Mouse (Mus musculus) brain, embryonic 18.5 days (tissue): ENCODE data around the gene Psmc6.

Experiments used
- DNase-seq: peaks from one replicate; pipeline ENCODE4 v3.0.0-alpha.2; 2012; ENCODE audit warnings: low read depth, low spot score

Gene Psmc6

DNA sequence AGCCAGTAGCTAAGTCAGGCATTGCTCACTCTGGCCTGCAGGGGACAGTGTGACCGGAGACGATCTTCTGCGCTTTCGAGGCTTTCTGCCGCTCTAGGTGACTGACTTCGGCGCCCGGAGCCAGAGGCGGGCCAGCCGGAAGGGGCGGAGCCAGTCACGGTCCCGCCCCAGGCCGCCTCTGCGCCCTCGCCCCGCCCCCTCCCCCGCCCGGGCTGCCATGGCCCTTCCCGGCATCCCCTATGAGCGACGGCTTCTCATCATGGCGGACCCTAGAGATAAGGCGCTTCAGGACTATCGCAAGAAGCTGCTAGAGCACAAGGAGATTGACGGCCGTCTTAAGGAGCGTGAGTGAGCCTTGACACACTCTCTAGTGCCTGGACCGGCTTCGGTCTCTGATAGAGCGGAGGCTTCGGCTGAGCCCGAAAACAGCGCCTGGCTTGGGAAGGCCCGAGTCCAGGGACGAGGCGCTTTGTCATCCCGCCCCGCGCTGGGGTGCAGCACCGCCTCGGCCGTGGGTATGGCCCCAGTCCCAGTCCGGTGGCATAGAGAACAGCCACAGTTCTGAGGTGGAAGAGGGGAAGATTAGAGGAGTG is at the start of gene Psmc6:
TSS of gene Psmc6 (plus strand) at position 200 of the 593 bp plus-strand sequence.
- DNase-seq, result peak; percentile 83

DNA sequence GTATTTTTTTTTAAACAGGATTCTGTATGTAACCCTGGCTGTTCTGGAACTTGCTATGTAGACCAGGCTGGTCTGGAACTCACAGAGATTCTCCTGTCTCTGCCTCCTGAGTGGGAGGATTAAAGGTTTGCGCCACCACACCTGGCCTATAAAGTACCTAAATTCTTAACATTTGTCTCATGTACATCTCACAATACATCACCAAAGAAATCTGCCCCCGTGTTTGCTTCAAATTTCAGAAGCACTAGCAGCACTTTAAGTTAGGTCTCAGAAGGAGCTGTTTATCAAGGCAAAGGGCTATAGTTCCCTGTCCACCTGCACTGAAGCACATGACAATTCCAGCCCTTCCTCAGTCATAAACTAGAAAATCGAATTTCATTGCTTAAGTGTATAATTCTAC is 47.5 kb upstream of the Psmc6 start:
- no peak for DNase-seq

DNA sequence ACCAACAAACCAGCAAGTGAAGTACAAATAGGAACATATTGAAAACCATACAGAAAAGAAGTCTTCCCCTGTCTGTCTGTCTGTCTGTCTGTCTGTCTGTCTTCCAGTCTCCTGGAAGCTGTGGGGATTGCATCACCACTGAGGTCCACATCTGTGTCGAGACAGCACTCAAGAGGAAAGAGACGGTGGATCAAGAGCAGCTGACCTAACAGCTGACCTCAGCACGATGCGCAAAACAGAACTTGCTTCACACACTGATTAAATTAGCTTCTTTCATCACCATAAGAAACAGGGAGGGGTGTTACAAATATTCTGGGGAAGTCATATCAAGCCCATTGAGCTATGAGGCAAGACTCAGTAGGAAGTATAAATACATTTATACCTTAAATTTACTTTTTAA is 38.0 kb upstream of the Psmc6 start:
- DNase-seq, result no peak

DNA sequence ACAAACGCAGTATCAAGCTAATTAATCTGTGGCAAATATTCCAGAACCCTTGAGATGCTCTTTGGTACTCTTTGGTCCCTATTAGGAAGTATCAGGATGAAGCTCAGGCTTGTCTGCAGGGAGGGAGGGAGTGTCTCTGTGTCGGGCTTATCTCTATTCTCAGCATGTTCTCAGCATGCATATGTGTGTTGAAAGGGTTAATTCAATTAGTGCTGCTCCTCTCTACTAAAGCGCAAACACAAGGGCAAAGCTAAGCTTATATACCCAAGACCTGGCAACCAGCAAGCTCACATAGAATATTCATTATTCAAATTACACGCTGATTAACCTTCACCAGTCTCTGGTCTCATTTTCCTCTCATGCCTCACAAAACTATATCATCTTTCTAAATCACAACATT is 25.6 kb upstream of the Psmc6 start:
- DNase-seq, result no peak

DNA sequence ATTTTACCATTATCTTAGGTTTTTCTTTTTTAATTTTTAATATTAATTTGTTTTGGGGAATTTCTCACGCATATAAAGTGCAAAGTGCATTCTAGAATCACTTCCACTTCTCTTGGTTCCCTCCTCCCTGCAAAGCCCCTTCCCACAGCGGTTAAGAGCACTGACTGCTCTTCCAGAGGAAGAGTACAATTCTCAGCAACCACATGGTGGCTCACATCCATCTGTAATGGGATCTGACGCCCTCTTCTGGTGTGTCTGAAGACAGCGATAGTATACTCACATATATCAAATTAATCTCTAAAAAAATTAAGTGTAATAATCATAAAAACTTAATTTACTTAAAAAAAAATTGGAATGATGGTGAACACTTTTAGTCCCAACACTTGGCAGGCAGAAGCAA is 25.2 kb upstream of the Psmc6 start:
- DNase-seq, result no peak

DNA sequence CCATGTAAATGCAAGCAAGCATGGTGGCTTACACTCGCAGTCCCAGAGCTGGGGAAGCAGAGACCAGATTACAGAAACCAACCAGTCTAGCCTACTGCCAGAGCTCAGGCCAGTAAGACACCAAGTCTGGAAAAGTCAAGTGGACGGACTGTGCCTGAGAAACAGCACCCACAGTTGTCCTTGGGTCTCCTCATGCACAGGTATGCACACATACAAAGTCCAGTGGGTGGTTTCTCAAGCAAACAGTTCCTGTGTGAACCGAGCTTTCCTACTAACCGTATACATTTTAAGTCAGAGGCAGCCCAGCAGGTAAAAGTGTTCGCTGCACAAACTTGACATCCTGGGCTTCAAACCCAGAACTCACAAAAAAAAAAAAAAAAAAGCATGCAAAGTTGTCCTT is 23.7 kb upstream of the Psmc6 start:
- no peak for DNase-seq

DNA sequence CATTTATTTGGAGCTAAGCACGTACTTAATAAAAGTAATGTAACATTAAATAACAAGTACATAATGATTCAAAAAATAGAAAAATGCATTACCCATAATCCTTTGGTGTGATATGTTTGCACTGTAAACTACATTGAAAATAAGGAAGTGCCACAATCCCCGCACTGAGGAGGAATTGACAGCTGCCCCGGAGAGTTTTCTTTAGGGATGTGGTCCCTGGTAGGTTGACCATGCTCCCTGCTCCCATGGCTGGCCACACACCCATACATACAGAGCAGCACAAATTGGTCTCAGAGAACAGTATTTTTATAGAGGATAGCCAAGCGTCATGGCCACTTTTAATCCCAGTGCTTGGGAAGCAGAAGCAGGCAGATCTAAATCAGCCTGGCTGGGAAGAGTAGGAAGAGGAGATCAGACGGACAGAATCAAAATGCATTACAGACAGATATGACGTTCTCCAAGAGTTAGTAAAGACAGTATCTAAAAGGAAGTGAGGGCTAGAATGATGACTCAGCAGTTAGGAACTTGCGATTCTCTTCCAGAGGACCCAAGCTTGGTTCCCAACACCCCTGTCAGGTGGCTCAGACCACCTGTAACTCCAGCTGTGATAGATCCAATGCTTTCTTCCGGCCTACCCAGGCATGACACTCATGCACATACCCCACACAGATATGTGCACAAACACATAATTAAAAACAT is 21.8 kb upstream of the Psmc6 start:
- no peak for DNase-seq

DNA sequence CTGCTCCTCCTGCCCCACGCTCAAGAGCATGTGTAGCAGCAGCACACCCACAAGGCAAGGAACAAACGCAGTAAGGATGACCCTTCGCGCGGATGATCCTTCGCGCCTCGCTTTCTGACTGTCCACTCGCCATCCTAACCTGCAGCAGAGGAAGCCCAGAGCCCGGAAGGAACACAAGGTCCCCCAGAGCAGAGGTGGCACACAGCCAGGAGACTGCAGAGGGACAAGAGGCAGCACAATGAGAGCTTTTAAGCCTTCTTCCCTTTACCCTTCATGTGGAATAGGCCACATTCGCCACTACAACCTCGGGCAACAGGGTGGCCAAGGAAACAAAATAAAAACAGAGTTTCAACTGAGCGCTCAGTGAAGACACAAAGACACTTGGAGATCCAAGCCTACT is 19.9 kb upstream of the Psmc6 start:
- no peak for DNase-seq

DNA sequence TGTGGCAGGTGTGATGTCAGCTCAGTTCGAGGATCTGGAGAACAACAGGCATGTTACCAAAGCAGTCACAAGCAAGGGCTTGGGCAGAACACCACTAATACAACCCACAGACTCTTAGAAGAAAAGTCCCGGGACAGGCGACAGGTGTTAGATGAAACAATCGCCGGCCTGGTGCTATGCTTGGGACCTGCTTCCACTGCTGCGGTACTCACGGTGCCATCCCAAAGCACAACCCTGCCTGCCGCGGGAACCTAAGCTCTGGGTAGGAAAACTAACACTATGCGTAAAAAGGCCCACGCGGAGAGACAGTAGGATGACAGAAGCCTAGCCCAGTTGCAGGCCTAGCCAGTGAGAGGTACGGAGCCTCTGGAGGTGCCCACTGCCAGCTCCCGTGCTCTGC is 19.5 kb upstream of the Psmc6 start:
- DNase-seq, result no peak

DNA sequence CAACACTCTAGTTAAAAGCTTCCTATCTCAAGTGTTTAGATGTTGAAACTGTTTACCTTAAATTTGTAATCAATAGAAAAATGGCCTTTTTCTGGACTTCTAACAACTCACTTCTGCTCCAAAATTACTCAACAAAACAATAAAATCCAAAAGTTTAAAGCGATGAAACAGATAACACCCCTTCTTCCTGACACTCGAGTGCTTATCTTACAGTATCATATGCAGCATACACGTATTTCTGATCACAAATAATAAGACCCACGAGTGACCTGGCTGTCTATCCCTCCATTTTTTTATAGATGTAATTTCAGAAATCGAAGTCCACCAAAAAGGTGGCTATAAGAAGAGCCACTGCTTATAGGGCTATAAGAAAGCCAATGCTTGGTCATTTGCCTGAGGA is 12.7 kb upstream of the Psmc6 start:
- DNase-seq, result no peak

DNA sequence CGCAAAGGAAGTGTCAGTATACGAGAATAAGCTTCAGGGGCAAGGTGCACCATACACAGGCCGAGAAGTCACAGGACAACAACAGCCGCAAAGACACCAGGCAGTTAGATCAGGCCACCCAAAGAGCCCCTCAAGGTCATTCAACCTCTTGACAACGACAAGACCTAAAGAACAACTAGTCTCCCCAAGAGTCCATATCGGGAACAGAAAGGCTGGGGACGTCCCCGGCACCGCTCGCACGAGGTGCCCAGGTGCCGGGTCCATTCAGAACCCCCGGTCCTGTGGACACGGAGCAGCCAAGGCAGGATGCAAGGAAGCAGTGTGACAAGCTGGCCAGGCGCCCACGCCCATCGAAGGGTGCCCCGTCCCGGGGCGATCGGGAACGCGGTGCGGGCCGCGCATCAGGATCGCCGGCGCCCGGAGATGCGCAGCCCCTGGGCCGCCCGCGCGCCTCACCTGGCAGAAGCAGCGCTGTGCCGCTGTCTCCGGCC is 11.6 kb upstream of the Psmc6 start:
- no peak for DNase-seq

DNA sequence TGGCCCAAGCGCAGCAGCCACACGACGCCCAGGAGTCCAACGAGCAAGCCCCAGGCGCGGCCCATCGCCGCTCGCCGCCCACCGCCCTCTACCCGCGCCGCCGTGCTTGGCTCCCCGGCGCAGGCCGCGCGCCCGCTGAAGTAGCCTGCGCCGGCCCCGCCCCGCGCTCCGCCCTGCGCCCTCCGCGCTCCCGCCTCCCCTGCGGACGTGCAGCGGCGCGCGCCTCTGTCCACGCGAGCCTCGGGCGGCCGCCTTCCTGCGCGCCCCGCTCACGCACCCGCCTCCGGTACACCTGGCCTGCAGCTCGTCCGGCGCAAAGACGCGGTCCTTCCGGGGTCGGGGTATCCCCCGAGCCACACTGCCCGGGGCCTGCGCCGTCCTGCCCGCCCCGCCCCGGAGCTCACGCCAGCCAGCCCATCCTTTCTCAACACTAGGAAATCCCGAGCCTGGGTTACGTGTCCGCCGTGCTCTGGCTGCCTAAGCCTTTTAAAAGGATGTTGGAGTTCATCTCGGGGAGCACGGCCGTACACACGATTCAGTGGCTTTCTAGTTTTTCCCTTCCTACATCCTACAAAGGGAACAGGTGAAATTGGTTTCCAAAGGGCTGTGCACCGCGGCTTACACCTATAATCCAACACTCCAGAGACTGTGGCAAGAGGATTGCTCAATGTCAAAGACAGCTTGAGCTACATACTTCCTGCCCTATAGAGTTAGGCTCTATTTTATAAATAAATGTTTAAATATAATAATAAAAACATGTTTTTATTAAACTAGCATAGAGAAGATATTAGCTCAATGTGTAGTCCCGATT is 11.0 kb upstream of the Psmc6 start, which contains the start of gene Ero1l:
TSS of gene Ero1l (minus strand) at position 346 of the 811 bp plus-strand sequence.
- peak; percentile 60 for DNase-seq

DNA sequence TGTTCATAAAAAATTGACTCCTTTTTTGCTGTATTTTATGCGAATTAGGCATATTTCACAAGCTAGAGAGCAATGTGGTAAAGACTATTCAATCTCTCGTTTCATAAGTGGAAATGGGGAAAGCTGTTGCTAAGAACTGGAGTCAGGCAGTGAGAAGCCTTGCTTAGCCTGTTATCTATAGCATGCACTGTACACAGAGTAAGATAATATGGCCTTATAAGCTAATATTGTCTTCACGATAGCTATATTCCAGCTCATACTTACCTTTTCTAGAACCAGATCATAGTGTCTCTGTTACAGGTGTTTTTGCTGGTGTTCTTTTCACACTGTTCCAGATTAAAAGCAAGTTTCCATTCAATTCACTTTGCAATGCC is 10.4 kb upstream of the Psmc6 start:
- no peak for DNase-seq

DNA sequence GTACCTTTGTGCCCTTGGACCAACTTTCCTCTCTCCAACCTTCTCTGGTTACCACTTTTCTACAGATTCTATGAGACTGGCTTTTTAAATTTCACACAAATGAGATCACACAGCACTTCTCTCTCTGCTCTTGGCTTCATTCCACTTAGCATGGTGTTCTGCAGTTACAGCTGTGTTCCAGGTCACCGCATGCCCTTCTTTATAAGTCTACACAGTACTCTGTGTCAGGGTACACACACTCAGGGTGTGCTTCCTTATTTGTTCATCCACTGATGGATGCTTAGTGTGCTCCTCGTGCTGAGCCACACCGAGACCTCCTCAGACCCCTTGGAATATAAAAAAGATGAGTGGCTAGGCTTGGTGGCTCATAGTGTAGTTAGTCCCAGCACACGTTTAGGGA is 9.5 kb upstream of the Psmc6 start:
- no peak for DNase-seq

DNA sequence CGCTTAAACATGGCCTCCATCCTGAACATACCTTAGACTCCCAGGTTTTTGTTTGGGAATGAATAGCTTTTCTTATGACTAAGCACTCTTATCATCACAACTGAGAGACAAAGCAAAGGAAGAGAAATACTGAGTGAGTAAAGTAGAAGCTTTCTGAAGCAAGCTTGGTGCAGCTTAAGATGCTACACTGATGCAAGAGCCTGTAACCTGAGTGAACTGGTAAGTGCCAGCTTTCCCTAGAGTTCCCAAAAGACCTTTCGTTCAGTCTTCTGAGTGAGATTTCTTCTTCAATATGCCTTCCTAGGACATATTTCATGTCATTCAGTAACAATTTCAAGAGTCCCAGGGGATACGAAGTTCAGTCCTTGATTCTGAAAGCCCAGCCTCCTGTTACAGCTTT is 8.5 kb upstream of the Psmc6 start:
- DNase-seq, result no peak

DNA sequence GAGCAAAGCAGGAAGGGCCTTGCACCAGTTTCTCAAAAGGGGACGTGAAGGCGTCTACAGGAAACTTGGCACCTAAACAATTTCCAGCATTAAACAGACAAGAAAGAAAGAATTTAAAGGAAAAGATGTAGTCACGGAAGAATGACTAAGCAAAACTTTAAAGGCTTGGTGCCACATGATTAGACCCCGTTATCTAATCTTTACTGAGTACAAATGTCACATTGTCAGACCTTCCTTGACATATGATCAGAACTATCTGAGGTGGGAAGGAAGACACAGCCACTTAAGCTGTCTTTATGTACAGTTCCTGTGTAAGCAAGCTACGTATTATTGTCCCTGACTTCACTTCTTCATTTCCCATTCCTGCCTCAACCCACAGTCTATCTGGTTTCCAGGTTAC is 8.0 kb upstream of the Psmc6 start:
- no peak for DNase-seq

DNA sequence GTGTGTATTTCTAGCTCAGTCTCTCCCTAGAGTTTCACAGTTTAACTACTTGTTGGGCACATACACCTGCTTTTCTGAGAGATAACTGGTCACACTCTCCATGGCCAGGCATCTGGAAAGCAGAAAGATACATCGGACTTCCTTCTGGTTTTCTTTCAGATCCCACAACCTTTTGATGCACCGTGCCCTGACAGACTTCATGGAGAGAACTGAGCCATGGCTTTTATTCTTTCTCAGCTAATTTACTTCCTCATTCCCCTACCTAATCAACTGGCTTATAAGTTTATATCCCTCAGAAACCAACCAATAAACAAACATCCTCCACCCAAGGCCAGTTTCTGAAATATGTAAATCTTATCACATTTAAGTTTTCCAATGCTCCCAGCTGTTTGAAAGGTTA is 7.1 kb upstream of the Psmc6 start:
- no peak for DNase-seq

DNA sequence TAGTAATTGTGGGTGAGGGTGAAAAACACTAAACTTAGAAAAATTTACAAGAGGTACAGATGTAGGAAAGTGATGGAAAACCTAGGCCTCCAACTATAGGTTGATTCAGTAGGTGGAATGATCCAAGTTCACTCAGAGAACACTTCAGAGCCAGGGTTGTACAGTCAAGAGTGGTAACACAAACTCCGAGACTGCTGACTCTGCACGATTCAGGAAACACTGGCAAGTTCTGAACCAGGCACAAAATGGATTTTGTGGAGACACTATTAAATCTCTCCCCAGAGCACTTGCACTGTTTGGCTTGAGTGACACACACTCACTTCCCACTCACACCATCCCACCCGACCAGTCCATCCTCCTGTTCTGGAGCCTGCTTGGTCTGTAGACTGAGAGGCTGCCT is 6.3 kb upstream of the Psmc6 start:
- DNase-seq, result no peak

DNA sequence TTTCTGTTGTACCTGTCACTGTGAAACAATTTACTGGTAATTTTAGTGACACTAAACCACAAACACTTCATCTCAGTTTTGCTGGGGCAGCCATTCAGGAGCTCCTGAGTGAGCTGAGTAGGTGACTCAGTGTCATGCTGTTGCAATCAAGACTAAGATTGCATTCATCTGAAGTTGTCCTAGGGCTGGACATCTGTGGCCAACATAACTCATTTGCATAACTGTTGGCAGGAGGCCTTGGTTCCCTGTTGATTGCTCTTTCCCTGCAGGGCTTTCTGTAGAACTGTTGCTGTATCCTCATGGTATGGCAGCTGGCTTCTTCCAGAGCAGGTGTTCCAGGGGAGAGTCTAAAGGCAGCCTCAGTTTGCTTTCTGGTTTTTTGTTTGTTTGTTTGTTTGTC is 4.1 kb upstream of the Psmc6 start:
- DNase-seq, result no peak

DNA sequence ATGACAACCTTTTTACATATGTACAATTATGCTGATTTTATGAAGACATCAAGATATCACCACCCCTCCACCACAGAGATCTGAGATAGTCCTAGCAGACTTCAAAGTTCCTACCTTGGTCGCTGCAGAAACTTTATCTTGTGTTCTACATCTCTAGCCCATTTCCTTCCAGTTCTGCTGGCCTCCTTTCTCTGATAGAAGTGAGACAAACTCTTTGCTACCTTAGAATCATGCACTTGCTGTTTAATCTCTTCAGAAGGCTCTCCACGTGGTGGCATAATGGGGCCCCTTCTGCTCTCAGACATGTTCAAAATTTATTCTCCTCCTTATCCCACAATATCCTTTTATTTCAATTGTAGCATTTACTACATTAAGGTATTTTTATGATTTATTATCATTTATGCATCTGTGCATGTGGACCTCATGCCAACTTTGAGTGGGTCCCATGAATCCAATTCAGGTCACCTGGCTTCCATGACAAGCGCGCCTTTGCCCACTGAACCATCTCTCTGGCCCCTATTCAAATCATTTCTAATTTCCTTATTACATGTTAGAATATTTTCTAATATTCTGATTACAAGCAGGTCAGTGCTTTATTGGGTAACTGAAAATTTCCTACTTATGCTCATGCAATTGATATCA is 1.4 kb upstream of the Psmc6 start:
- DNase-seq, result no peak

DNA sequence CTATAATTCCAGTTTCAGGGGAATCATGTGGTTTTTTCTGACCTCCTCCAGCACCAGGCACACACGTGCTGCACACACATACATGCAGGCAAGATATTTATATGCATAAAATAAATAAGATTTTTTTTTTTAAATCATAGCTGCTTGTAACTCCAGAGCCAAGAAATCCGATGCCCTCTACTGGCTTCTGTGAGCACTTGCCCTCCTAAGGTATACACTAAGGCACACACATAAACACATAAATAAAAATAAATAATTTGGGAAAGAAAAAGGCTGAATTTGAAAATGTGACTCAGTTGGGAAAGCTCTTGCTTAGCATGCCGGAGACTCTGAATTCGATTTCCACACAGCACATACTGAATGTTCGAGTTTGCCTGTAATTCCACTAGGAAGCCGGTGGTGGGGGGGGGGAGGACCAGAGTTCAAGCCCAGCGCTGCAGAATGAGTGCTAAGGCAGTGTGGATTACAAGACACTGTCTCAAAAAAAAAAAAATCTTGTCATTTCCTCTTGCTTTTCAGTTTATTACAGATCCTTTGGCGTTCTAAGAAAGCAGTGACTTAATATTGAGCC is 485 bp upstream of the Psmc6 start:
- no peak for DNase-seq
